Mouse (Mus musculus) testis, postnatal 10 days (tissue): ENCODE results near the gene Bcl2l15.
"Not testable (repeated sequence)": the region's sequence is repeated elsewhere in the genome, so short reads cannot be mapped to it uniquely, and the experiment has no call there.

Experiments
- DNase-seq: peaks from one replicate; pipeline ENCODE4 v3.0.0; 2021; ENCODE audit warnings: low spot score

Gene Bcl2l15

DNA sequence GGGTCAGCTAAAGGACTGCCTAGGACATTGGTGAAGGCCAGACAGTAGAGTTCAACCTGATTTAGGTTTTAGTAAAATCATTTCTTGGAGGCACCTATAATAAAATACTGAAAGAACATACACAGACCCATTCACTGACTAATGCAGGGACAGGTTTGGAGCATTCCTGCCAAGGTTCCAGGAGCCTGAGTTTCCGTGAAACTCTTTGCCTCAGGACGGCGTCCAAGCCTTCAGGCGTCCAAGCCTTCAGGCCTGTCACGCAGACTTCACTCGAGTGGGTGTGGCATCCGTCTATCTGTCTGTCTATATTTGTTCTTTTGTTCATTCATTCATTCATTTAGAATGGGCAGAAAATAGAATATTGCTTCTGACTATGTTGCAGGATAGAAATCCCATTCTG is 1.3 kb upstream of the Bcl2l15 start:
- DNase-seq = no peak

DNA sequence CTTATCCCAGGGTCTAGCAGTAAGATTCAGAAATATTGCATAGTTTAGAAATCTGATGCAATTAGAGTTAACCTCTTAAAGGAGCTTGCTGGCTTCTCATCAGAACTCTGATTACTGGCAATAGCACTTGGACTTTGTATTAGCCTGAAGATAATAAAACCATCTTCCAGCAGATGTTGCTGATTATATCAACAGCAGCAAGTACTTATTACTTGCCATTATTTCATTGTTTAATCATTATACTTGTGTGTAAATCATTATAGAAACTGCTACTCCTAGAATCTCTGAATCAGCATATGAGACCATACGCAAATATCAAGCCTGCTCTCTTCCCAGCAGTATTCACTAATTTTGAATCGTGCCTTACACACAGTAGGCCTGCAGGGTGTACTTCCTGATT is 1.6 kb downstream of the Bcl2l15 start:
- no peak for DNase-seq

DNA sequence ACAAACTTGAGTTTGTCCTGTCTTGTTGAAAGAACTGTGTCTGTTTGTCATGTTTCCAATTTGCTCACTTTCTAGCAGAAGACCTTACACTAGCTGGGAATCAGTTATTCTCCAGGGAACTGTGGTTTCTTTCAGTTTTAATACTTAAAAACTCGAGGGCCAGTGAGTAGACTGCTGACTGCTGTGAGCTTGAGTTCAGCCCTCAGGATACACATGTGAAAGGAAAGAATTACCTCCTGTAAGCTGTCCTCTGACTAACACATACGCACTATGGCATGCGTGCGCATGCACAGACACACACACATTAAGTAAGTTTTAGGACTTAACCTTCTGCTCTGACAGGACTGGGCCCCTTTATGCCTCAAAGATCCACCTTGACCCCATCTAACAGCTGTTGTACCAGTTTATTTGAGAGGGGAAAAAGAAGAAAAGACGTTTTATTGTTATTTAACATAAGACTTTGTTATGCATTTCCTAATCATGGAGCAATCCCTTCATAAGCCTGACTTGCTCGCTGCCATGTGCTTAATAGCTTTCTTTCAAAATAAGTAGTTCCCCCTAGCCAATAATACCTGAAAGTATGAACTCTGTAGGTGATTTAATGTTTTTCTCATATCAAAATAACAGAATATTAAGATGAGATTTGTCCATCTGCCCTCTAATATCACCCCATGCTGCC is 3.0 kb downstream of the Bcl2l15 start:
- DNase-seq = no peak

DNA sequence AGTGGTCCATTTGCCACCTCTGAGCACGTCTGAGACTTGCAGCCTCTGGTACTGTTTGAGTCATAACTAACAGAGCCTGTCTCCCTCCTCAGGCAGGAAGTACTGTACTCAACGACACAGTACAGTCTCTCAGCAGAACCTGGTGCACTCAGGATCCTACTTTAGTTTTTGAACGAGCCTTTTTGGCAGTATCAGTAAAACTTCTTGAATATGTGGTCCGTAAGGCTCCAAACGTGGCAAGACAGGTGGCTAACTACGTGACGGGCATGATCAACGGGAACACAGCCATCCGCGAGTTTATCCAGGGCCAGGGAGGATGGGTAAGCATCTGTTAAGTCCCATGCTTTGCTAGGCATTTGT is 3.5 kb downstream of the Bcl2l15 start:
- no peak for DNase-seq

DNA sequence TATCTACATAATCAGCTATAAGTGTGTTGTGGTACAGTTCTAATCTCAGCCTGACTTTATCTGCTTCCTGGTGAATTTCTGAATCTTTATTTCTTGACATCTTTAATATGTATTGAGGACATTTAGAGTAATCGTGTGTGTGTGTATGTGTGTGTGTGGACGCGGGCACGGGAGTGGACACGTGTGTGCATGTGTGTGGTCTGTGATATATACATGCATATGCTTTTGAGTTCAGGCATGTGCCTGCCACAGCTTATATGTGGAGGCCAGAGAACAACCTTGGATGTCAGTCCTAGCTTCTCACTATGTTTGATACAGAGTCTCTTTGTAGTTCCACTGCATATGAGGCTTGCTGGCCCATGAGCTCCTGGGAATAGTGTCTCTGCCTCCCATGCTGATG is 4.1 kb downstream of the Bcl2l15 start:
- no peak for DNase-seq

DNA sequence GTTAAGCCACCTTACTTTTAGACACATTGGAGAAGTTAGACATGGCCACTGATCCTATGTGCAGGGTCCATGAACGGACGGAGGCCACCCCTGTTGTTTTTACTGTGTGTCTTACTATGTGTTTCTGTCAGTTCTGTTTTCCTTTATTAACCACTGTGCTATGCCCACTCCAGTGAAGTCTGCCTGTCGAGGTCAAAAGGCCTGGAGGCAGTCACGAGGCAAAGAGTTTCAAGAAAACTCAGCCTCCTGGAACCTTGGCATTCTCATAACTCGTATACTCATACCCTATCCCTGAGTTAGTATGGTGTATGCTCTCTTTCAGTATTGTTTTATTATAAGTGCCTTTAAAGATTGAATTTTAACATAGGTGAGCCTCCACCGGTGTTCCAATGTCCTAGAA is 7.3 kb downstream of the Bcl2l15 start:
- no peak for DNase-seq

DNA sequence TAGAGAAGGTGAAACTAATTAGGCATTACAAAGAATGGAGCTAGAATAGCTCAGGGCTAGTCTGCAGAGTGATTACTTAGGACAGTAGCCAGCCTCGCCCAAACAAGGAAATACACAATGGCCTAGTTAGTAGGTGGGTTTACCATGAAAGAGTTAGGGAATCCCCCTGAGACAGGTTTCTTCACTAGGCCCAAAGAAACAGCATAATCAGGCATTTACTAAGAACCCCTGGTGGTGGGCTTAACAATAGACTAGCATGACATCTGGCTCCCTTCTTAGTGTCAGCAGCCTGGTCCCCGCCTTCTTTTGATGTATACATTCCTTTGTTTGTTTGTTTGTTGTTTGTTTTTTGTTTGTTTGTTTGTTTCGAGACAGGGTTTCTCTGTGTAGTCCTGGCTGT is 7.8 kb downstream of the Bcl2l15 start:
- DNase-seq = not testable (repeated sequence)

DNA sequence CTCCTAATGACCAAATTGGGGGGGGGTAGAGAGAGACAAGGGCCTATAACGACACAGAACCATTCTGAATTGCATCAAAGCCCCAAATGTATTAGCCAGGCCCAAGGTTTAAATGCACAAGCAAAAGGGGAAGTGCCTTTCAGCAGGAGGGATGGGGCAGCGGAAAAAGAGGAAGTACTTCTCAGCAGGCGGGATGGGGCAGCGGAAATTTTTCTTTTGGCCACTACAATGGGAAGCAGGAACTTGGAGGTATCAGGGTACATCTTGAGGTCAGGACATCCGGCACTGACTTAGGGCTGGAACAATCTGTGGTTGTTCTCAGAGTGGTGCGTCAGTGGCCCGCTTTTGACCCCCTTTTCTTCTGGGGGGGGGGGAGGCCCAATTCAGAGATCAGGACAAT is 8.5 kb downstream of the Bcl2l15 start:
- not testable (repeated sequence) for DNase-seq

DNA sequence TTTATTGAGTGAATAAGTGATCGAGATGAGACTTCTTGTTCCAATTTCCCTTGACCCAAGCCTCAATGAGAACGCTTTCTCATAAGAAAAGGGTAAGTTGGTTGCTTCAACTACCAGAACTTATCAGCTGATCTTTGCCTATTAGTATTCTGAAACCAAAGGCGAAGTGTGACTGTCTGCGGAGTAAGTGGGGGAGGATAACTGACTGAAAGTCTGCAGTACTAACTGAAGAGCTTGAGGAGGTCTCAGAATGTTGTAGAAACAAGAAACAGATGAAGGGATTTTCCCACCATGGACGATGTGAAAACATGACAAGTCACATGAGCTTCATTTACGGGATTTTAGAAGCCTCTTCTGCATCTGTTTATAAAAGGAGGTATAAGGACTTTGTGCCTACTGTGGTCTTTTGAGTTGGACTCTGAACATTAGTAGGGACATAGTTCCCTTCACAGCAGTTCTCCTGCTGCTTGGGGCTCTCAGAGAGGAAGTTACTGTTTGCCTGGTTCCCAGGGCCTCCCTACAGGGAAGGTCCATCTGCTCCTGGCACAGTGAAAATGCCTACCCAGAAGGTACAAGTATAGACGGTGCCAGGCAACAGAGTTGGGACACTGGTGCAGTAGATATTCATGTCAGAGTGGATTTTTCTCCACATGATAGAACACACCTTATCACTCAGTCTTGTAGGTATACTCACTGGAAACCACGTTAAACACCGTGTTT is 18.4 kb downstream of the Bcl2l15 start:
- DNase-seq = no peak

DNA sequence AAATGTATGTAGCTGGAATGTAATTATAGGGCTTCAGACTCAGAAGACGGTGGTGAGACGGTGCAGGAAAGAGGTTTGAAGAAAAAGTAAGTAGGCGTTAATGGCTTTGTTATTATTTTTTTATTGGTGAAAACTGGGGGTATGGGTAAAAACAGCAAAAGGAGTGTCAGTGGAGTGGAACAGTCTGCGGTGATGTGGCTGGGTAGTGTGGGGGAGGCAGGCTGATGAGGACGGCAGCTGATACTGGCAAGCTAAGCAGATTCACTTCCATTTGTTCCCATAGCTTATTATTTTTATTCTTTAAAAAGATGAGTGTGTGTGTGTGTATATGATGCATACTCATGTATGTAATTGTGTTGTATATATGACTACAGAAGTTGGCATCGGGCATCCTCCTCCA is 19.1 kb downstream of the Bcl2l15 start:
- no peak for DNase-seq

DNA sequence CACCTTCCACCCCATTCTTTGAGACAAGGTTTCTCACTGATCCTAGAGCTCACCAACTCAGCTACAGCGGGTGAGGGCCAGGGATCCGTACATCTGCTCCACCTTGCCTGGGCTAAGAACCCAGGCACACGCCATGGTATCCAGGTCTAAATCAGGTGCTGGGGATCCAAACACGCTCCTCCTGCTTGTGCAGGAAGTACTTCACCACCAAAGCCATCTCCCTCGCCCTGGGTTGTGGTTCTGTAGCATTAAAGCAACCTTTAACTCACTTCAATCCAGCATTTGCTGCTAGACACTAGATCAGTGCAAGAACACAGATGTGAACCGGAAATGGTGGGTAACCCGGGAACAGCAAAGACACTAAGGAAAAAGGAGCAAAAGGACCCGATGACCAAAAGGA is 19.5 kb downstream of the Bcl2l15 start:
- no peak for DNase-seq

DNA sequence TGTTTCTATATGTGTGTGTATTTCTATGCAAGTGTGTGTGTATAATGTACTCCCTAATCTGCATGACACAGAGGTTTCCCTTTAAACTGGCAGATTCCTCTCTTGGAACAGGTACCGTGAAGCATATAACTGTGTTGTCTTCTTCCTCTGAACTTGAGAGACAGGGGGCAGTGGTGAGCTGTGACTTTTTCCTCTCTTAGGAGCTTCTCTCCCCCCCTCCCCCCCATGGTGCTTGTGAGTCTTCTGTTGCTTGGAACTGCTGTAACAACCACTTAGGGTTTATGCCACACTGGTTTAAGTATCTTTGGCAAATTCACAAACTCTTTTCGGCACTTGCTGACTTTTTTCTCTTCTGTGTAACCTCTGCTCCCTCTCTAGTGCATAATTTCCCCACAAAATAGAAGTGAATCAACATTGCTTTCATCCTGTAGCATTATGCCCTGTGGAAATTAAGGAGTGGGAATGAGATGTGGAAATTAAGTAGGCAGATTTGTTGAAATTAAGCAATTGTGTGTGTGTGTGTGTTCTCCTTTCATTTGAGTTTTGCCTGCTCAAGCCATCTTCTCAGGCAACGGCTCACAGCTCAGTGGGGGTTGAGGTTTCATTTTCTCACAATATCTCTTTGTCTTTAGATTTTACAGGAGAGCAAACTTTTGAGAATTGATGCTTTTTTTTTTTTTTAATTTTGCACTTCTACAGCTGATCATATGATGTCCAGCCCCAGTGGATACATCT is 20.3 kb downstream of the Bcl2l15 start:
- DNase-seq = peak; percentile 65

DNA sequence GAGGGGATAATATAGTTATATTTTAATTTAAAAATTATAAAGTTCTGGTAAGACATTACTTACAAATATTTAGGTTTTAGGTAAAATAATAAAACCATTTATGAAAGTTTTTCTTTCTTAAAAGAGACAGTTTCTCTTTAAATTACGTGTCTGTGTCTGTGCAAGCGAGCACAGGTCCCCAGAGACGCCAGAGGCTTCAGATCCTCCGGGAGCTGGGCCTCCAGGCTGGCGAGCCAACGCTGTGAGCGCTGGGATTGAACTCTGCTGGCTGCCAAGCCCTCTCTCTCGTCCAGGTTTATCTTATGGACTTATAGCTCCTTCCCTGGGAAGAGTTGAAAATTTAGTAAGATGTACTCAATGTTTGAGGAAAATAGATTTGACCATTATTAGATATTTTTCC is 21.4 kb downstream of the Bcl2l15 start:
- DNase-seq = no peak

DNA sequence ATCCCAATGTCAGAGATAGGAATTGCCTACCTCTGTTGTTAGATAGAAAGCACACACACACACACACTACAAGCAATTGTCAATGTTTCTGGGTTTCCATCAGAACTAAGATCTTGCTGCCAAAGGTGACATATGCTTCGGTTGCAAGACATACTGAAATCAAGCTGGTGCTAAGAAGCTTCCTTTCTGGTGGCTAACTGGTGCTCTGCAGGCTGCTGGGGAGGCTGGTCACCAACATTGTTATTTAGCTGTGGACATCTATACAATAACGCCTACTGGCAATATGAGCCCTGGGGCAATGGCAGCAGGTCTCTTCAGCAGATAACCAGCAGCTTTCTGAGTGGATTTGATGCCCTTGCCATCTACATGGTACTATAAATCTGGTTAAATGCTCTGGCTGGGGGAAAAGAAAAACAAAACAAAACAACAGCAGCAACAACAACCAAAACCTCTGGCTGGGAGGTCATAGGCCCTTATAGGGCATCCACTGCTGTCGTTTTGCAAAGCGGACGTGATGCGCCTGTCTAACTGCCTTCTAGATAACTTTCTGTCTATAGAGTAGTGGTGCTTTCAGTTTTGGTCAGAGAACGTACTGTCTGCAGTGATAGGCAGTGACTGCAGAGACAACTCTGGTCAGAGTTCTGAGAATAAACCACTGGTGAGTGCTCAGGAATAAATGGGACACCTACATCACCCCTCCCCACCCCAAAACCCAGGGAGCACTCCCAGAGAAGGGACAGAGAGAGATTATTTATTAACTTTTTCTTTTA is 24.8 kb downstream of the Bcl2l15 start:
- DNase-seq = no peak

DNA sequence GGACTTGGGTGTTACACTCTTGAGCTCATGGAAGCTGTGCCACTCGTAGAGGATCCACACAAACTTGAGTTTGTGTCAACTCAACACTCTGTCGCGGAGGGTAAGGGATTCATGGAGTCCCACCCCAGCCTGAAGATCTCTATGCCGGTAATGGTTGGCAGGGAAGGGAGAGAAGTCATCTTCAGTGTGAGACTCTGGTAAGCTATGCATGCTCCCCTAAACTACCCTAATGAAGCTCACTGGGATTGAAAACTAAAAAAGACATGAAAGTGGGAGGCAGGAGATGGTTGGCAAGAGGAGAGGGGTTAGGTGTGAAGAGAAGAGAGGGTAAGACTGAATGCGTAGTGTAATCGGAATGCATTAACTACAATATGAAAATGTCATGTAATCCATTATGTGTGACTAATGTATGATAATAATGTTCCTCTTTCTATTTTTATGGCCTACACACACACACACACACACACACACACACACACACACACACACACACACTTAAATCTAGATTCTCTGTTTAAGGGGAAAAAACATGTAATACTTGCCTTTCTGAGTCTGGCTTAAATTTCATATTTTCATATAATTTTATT is 25.7 kb downstream of the Bcl2l15 start:
- no peak for DNase-seq

DNA sequence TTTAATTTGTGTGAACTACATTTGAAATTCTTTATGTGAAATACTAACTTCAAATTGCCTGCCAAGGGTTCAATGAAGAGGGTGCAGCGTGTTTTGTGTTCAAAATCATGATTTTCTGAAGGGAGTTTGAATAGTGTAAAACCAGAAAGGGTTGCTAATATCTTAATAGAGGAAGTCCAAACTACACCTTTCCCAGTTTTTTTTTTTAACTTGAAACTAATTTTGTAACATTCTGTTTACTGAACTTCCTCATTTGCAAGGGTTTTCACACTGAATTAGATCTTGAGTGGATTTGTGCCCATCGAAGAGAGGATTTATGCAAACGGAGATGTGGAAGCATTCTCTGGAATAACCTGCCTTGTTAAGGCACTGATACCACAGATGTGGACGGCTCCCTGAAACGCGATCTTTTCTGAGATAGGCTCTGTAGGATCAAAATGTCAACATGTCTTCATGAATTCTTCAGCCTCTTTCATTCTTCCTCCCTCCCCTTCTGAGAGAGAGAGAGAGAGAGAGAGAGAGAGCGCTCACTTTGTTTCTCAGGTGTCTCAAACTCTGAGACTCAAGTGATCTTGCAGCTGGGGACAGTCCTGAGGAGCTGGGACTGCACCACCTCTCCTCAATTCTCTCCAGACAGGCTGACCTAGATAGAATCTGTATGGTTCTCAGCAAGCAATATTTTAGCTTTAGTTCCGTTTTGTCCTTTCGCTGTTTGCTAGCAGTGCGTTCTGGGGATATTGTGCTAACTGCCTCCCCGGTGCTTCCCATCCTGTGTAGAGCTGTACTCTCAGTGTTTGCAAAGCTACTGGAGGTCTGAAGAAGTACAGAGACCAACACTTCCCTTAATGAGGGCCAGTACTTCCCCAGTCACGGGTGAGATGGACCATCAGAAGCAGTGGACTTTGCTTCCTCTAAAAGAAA is 26.7 kb downstream of the Bcl2l15 start, which contains the start of gene Ptpn22:
Ptpn22 (plus strand) TSS at position 915 of the 921 bp plus-strand sequence.
- DNase-seq = no peak

DNA sequence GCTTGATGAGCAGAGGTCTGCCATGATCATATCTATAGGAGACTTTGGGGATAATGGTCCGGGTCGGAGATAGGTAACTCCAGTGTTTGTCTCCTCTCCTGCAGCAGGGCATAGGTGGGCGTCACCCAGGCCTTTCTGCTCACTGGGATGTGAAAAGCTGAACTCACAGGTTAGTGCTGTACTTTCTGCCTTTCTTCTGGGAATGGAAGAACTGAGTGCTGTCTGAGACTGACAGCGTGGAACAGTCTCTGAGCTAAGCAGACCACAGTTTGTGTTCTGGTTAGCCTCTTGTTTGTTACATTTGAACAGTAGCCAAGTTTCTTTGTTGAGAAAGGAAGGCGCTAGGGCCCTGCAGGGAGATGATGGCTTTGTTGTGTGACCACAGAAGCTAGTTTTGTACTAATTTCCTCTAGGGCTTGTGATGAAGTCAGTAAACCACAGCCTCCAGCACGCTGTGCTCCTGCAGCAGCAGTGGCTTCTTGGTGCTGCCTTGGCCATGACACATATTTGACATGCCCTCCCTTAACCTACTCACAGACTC is 27.5 kb downstream of the Bcl2l15 start:
- DNase-seq = no peak

DNA sequence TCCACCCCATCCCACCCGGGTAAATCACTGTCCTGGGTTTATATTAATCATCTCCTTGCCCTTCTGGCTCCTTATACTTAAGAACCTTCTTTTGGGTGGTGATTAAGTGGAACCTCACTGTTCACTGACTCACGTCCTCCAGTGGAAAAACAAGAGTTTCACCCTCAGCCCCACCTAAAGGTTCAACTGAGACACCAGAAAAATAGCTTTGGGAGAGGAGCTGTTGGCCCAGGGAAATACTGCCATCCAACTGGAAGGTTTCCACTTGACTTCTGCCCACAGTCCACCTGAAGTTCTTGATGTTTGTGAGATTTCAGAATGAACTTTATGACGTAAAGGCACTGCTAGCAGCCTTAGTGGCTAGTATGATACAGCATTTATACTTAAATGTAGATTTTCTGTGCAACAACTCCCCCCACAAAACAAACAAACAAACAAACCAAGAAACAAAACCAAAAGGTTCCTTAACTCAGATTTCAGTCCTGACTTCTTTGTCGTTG is 30.4 kb downstream of the Bcl2l15 start:
- no peak for DNase-seq

DNA sequence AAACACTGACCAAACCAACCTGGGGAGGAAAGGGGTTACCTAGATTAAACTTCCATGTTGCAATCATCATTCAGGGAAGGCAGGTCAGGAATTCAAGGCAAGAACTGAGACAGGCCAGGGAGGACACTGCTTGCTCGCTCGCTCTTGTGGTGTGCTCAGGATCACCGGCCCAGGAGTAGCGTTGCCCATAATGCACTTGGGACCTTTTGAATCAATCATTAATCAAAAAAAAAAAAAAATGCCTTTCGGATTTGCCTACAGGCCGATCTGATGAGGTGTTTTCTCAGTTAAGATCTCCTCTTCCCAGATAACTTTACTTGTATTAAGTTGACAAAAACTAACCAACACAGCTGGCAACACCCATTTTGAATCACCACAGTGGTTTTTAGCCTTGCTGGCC is 31.8 kb downstream of the Bcl2l15 start:
- no peak for DNase-seq

DNA sequence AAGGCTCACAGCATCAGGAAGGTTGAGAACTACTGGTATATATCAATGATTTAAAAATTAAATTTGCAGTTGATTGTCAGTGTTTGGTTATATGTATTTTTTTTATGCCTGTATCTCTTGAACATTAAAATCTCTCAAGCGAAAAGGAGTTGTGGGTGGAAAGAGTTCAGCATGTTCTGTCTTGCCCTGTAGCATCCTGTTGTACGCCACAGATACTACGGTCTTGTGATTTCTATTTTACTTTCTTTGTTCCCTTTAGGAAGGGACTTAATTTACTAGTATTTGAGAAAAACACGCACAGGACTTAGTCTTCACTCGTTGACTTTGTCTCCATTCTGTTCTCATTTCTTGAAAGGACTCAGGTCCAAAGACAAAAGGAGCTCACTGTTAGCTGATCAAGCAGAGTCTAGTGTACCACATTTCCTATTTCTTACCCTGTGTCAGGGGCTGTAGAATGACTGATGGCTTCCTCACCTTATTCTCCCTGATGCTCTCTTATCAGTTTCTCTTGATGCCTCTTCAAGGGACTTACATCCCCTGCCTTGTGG is 35.1 kb downstream of the Bcl2l15 start:
- no peak for DNase-seq
